In genomic region chr5:30593360-30593759, GRCm38 (mm10) we compare ENCODE assay signal across 19 mouse cellular contexts. TPM values are rescaled to one million over a fixed set of nuclear protein-coding genes. Genes with fewer than 3 reads are reported as not detected.
DNase-seq lines count a peak whose midpoint lies in the region; ATAC-seq and TF ChIP-seq lines count a peak whose summit lies in the region.
"Had no signal": no experiment of that assay in that cellular context is flagged by ENCODE, and none has a peak within 500 bp of the region (broad histone marks: within the 10 kb centered on the region; RNA-seq: fewer than 3 reads in every experiment).

No protein-coding gene starts in this region.

- no peak for ATAC-seq in cerebellum, adult (ENCODE audit: insufficient number of reproducible peaks, low FRiP score, low TSS enrichment)
- ATAC-seq in heart, embryonic 14.5 days (ENCODE audit: insufficient number of reproducible peaks, insufficient read depth, low FRiP score, low read depth) = no peak
- peak; percentile 26 for ATAC-seq in lung, embryonic 16.5 days (ENCODE audit: low read depth)
- ATAC-seq: midbrain, embryonic 16.5 days; Patski had no signal

- H3K27ac ChIP-seq in heart, embryonic 14.5 days (replicated peaks in 1 of 2; ENCODE audit: control insufficient read depth in 1 of 2, insufficient read depth in 1 of 2, low read depth in 2 of 2, low read length in 2 of 2) = peak overlapping the region; percentile 75 to 89
- peak overlapping the region; percentile 83 for H3K27ac ChIP-seq in lung, embryonic 16.5 days (ENCODE audit: low read length)
- 0 out of 2 replicates have a peak overlapping the region, but pooled peaks have one; percentile 38 for H3K27ac ChIP-seq in olfactory bulb, adult 2 months (ENCODE audit: insufficient read depth, low read depth, low read length)
- H3K27ac ChIP-seq: embryonic facial prominence, embryonic 15.5 days; hindbrain, embryonic 14.5 days had no signal

- WGBS in heart, embryonic 14.5 days = 53% methylated on average over 11 of the region's 11 CpGs
- WGBS in lung, embryonic 16.5 days = 46% methylated on average over 11 of the region's 11 CpGs
- 64% methylated on average over 11 of the region's 11 CpGs for WGBS in olfactory bulb, adult 2 months

- H3K9me3 ChIP-seq in heart, embryonic 14.5 days (ENCODE audit: control insufficient read depth, low read length) = no peaks in the 10 kb centered on the region
- H3K9me3 ChIP-seq in lung, embryonic 16.5 days (ENCODE audit: control insufficient read depth, low read length) = no peaks in the 10 kb centered on the region
- H3K9me3 ChIP-seq: embryonic facial prominence, embryonic 15.5 days had no signal

- no peaks in the 10 kb centered on the region for H3K36me3 ChIP-seq in heart, embryonic 14.5 days (ENCODE audit: control insufficient read depth, insufficient read depth, low read length)
- no peaks in the 10 kb centered on the region; the same call in 1 of the 2 replicates for H3K36me3 ChIP-seq in lung, embryonic 16.5 days (ENCODE audit: control insufficient read depth, insufficient read depth, low read length)
- H3K36me3 ChIP-seq: embryonic facial prominence, embryonic 15.5 days had no signal

- TF ChIP-seq POLR2A in olfactory bulb, adult 2 months (IDR thresholded peaks at IDR 0.05; ENCODE audit: insufficient read depth, low read depth, low read length) = no peak

- H3K4me2 ChIP-seq in heart, embryonic 14.5 days (ENCODE audit: low read length) = peak overlapping the region; percentile 36
- H3K4me2 ChIP-seq in lung, embryonic 16.5 days (ENCODE audit: low read depth, low read length) = no peak overlapping the region
- H3K4me2 ChIP-seq: embryonic facial prominence, embryonic 15.5 days; hindbrain, embryonic 14.5 days had no signal

- DNase-seq in cerebellum, adult 11-12 months = peak; percentile 42
- DNase-seq in heart, adult 9 months (ENCODE audit: low spot score in 2 of 2) = no peak
- no peak for DNase-seq in lung, adult 18-20 months
- no peak for DNase-seq in retina, embryonic 14.5 days (ENCODE audit: low spot score)
- DNase-seq: cerebellum, adult 18-20 months; gastrocnemius, postnatal 36 days had no signal

- no peak overlapping the region for H3K4me3 ChIP-seq in heart, embryonic 14.5 days (ENCODE audit: control insufficient read depth in 1 of 2, insufficient read depth in 1 of 2, low read depth in 1 of 2, low read length in 2 of 2)
- no peak overlapping the region for H3K4me3 ChIP-seq in lung, embryonic 16.5 days (ENCODE audit: low read length)
- H3K4me3 ChIP-seq in olfactory bulb, adult 2 months (ENCODE audit: insufficient read depth, low read depth, low read length) = no peak overlapping the region
- H3K4me3 ChIP-seq: embryonic facial prominence, embryonic 15.5 days had no signal

- H3K27me3 ChIP-seq in heart, embryonic 14.5 days (ENCODE audit: control insufficient read depth, insufficient read depth, low read length) = peaks cover 12% of the 10 kb centered on the region; the same call in 1 of the 2 replicates
- peaks cover 17% of the 10 kb centered on the region for H3K27me3 ChIP-seq in lung, embryonic 16.5 days (ENCODE audit: control insufficient read depth, insufficient read depth, low read depth, low read length)

- H3K9ac ChIP-seq in heart, embryonic 14.5 days (ENCODE audit: low read length) = peak overlapping the region; percentile 61
- H3K9ac ChIP-seq in lung, embryonic 16.5 days (ENCODE audit: low read length) = peak overlapping the region; percentile 10; the same call in 1 of the 2 replicates
- H3K9ac ChIP-seq: embryonic facial prominence, embryonic 15.5 days; hindbrain, embryonic 14.5 days had no signal

- TF ChIP-seq CTCF in olfactory bulb, adult 2 months (IDR thresholded peaks at IDR 0.05; ENCODE audit: insufficient read depth, low read depth, low read length) = no peak

- H3K4me1 ChIP-seq in heart, embryonic 14.5 days (ENCODE audit: control insufficient read depth in 2 of 2, insufficient read depth in 2 of 2, low read length in 2 of 2) = peaks cover 50 to 70% of the 10 kb centered on the region in 2 experiments
- H3K4me1 ChIP-seq in lung, embryonic 16.5 days (replicated peaks; ENCODE audit: control insufficient read depth, insufficient read depth, low read length) = peaks cover 38% of the 10 kb centered on the region
- peaks cover 67% of the 10 kb centered on the region for H3K4me1 ChIP-seq in olfactory bulb, adult 2 months (ENCODE audit: control insufficient read depth, insufficient read depth, low read length)

RNA-seq across cellular contexts. Expression of gene Kcnk3, which starts 5.4 kb away (rescaled TPM):
- polyA plus RNA-seq in heart, embryonic 14.5 days (2014; fragmentation: Nextera tagmentation; extraction: Ambion mirVana) = 30.2 and 40.3 TPM in 2 replicates
- polyA plus RNA-seq in lung, embryonic 16.5 days (2015; fragmentation: Nextera tagmentation; extraction: Ambion mirVana) = 11.3 and 15.3 TPM in 2 replicates
- polyA plus RNA-seq in olfactory bulb, adult 2 months (2012; ENCODE audit: insufficient read depth, insufficient read length, low replicate concordance, missing spikeins) = not detected in 2 replicates
- polyA plus RNA-seq: Patski had no signal

RNA-seq across cellular contexts. Expression of gene Cib4, which starts 47.7 kb away (rescaled TPM):
- not detected in 2 replicates for polyA plus RNA-seq in heart, embryonic 14.5 days (2014; fragmentation: Nextera tagmentation; extraction: Ambion mirVana)
- not detected in 2 replicates for polyA plus RNA-seq in lung, embryonic 16.5 days (2015; fragmentation: Nextera tagmentation; extraction: Ambion mirVana)
- polyA plus RNA-seq in olfactory bulb, adult 2 months (2012; ENCODE audit: insufficient read depth, insufficient read length, low replicate concordance, missing spikeins) = not detected in 2 replicates
- polyA plus RNA-seq: forebrain, embryonic 11.5 days; frontal cortex, adult 2 months; hindbrain, embryonic 14.5 days; liver, adult 2 months; midbrain, embryonic 16.5 days; neural tube, embryonic 11.5 days; Patski; thymus, postnatal 0 days had no signal

RNA-seq across cellular contexts. Expression of gene Slc35f6, which starts 54.4 kb away (rescaled TPM):
- polyA plus RNA-seq in heart, embryonic 14.5 days (2014; fragmentation: Nextera tagmentation; extraction: Ambion mirVana) = 27.3 and 29.6 TPM in 2 replicates
- polyA plus RNA-seq in lung, embryonic 16.5 days (2015; fragmentation: Nextera tagmentation; extraction: Ambion mirVana) = 26.9 and 28.2 TPM in 2 replicates
- not detected in 2 replicates for polyA plus RNA-seq in olfactory bulb, adult 2 months (2012; ENCODE audit: insufficient read depth, insufficient read length, low replicate concordance, missing spikeins)

Comparison
In these comparisons a context has a peak if more than half of its experiments do, and no peak if none do; other contexts are left out.
1. RNA of gene Kcnk3, which starts 5.4 kb away (polyA plus RNA-seq): 30.2 to 40.3 TPM in heart, embryonic 14.5 days and 11.3 to 15.3 TPM in lung, embryonic 16.5 days; not detected in olfactory bulb, adult 2 months; every median in the first group is over 10 times any median in the second.
2. Peak in every context shown above with its lines, with median percentiles within 50 percentile points of each other: H3K27ac ChIP-seq.